Mouse (Mus musculus): ENCODE data around the gene Cilp.
"Not testable (repeated sequence)": the region's sequence is repeated elsewhere in the genome, so short reads cannot be mapped to it uniquely, and the experiment has no call there.

The Cilp gene

DNA sequence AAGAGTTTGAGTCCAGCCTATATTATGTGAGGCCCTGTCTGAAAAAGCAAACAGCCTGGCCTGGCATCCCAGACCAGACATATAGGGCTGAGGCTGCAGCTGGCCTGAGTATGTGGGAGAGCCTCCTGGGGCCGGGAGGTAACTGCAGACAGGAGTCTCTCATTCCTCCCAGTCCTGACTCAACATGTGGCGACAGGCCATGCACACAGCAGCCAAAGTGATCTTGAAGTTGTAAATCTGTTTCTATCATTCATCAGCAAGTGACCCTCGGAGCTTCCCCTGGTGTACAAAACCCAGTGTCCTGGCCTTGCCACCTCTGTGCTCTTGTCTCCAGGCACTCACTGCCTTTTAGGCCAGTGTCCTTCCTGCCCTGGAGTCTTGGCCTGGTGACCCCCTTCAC, 13.0 kb upstream of the Cilp start:
- no peak for DNase-seq

DNA sequence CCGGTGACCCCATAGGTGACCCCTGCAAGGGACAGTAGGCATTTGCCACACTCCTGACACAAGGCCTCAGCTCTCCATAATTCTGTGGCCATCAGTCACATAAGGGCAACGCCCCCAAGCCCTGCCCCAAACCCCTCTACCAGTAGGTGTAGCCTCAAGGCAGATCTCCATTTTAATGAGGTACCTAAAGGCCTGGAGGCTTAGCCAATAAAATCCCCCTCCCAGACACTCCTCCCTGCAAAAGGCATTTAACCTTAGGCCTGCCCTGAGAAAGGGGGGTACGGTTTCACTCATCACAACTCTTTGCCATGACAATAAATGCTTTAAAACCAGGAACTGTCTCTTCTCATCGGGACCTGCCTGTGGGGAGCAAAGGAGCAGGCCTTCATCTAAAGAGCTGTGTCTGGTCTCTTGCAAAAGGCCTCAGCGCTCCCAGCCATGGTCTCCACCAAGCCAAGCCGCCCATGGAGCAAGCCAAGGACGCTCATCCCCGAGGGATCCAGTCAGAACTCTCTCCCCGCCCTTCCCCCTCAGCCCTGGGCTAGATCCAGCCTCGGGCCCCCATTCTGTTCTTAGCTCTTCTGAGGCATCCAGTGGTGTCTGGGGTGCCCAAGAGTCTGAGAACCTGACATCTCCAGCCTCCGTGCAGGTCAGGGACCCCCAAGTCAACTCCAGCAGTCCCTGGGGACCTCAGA, 8.9 kb upstream of the Cilp start:
- no peak for DNase-seq

DNA sequence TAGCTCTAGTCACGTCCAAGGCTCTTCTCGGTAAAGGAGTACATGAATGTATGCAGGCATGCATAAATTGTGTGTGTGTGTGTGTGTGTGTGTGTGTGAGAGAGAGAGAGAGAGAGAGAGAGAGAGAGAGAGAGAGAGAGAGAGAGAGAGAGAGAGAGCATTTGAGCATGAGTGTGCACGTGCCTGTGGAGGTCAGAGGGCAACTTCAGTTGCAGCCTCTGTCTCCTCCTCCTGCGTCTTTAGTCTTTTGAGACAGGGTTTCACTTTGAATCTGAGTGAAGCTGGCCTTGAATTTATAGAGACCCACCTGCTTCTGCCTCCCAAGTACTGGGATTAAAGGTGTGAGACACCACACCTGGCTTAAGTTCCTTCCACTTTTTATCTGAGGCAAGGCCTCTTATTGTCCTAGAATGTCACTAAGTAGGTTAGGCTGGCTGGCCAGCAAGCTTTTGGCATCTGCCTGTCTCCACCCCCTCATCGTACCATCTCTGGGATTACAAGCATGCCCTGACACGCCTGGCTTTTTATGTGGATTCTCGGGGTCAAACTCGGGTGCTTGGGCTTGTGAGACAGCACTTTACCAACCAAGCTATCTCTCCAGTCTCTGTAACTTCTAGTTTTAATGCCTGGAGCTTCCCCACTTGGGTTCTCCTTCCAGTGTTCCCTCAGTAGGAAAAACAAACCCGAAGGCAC, 7.6 kb upstream of the Cilp start:
- no peak for DNase-seq

DNA sequence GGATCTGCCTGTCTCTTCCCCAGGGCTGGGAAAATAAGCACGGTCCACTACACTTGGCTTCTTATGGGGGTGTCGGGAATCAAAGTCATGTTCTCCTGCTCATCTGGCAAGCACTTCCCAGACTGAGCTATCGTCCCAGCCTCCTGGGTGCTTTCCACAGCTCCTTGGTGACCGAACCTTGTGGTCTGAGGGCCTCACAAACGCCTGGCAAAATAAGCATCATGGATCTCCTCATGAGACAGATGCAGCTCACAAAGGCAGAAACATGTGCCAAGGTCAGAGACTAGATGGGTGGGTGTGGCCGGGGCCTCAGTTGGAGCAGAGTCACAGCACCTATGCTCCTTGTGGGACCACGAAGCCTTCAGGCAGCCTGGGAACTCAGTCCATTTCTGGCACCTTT, 5.6 kb upstream of the Cilp start:
- DNase-seq = no peak

DNA sequence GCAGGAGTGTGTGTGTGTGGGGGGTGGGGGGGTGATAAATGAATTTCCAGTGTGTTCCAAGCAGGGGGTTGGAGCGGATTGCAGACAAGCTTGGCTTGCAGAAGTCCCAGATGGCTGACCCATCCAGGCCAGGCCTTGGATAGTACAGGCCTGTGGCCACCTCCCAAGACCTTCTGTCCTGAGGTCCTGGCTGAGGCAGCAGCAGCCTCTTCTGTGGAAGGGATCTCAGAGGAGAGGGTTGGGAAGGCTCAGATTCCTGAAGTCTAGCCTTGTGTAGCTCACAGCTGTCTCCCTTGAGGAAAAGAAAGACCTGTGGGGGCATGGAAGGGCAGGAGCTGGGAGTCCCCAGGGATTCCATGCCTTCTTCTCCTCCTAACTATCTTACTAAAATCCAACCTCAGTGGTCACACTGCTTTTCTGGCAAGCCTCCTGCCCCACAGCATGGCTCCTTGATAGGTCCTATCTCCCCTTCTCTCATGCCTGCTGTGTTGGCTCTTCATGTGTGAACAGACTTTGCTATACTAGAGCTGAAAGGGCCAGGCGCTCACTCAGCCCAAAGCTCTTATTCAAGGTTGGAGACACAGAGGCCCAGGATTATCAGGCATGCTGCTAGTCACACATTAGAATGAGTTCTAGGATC, 3.3 kb upstream of the Cilp start:
- no peak for DNase-seq

DNA sequence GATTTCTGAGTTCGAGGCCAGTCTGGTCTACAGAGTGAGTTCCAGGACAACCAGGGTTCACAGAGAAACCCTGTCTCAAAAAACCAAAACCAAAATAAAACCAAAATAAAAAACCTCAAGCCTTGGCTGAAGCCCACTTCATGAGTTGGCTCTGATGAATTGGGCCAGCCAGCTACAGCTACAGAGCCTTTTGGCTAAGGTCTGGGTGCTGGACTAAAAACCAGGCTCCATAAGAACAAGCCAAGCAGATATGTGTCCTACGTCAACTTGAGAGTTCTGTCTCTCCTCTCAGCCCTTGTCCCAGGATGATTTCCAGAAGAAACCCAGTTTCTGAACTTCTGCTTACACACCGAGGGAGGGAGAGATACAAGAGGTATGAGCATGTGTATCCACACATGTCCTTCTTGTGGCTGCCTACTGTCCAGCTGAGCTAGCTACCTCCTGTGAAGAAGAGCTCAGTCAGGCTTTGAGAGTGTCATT, 2.3 kb upstream of the Cilp start:
- no peak for DNase-seq

DNA sequence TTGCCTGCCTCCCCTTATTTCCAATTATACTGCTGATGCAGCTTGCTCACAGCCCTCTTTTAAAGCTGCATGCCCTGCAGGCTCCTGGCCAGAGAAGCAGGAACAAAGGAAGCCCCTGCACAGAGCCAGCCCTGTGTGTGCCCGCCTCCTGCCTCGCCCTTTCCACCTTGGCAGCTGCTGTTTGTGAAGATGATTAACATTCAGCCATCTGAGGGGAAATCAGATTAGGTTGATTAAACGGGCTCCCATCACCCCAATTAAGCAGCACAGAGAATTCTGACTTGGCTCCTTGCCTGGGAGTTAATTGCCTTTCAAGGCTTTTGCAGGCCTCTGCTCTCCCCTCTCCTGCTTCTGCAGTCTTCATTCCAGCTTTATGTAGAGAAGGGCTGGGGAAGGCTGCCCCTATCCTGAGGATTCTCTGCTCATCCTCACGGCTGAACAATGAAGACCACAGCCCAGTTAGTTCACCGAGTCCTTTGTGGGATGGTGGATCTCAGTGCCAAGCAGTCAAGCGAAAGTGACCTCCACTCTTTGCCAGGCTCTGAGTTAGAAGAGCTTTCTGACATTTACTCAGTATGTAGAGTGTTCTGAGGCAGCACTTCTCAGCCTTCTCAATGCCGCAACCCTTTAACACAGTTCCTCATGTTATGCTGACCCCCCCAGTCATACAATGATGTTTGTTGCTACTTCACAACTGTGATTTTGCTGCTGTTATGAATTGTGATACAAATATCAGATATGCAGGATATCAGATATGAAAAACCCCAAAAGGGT, 2.9 kb downstream of the Cilp start:
- peak; percentile 33 for DNase-seq

DNA sequence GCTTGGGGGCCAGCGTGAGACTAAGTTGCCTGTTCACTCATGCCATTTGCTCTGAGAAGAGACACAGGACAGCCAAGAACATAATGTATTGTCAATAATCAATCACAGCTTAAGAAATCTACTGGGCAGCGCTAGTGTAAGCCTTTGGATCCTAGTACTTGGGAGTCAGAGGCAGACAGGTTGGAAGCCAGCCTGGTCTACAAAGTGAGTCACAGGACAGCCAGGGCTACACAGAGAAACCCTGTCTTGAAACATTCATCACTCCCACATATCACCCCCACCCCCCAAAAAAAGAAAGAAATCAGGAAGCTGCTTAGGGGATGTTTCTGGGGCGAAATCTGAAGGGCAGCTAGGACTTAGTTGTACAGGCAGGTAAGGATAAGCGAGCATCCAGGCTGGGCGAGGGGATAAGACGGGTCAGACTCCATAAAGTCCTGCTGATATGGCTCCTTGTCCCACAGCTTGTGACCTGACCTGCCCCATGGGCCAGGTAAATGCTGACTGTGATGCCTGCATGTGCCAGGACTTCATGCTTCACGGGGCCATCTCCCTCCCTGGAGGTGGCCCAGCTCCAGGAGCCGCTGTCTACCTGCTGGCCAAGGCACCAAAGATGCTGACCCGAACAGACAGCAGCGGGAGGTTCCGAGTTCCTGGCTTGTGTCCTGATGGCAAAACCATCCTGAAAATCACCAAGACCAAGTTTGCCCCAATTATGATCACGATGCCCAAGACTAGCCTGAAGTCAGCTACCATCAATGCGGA, 8.2 kb downstream of the Cilp start:
- peak; percentile 43 for DNase-seq

DNA sequence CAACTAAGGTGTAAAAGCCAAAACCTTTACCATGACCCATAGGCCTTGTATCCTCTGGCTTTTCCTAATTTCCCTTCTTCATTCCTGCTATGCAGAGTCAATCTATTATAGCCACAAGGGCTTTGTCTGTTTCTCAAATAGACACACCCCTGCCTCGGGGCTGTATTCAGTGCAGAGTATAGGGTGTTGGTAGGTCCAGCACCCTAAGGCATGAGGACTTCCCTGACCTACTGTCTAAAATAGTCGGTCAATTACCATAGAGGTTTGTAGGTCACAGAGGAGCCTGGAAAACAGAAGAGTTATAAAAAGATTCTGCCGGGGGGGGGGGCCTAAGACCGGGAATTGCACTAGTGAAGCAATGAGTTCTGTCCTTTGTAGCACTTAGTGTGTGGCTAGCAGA, 8.9 kb downstream of the Cilp start:
- no peak for DNase-seq

DNA sequence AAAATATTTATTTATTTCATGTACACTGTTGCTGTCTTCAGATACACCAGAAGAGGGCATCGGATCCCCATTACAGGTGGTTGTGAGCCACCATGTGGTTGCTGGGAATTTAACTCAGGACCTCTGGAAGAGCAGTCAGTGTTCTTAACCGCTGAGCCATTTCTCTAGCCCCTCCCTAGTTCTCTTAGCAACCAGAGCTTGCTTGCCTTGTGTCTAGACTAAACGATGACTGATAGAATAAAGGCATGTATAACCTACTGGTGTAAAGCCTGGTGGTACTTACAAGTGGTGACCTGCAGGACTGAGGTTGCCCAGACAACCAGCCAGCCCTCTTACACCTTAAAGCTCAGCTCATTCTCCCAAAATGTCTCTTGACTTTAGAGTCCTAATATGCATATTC, 9.9 kb downstream of the Cilp start:
- not testable (repeated sequence) for DNase-seq

DNA sequence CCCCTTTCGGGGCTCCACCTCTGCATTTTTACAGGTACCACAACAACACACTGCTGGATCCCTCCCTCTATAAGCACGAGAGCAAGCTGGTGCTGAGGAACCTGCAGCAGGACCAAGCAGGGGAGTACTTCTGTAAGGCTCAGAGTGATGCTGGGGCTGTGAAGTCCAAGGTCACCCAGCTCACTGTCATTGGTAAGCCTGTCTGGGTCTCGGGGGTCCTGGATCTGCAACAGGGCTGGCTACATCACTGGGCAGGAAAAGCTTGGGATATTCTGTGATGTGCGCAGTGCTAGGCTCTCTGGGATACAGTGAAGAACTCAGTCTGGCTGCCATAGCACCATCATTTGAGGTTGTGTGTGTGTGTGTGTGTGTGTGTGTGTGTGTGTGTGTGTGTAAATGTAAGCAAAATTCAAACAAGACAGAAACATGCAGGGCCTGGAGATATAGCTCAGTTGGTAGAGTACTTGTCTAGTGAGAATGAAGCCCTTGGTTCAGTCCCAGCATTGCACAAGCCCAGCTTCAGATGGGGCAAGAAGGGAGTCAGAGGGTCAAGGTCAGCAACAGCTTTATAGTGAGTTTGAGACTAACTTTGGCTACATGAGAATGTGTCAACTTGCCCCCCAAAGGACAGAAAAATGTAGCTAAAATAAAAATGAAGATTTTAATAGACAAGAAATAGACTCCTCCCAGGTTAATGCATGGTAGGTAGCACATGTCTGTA, 11.0 kb downstream of the Cilp start:
- no peak for DNase-seq

DNA sequence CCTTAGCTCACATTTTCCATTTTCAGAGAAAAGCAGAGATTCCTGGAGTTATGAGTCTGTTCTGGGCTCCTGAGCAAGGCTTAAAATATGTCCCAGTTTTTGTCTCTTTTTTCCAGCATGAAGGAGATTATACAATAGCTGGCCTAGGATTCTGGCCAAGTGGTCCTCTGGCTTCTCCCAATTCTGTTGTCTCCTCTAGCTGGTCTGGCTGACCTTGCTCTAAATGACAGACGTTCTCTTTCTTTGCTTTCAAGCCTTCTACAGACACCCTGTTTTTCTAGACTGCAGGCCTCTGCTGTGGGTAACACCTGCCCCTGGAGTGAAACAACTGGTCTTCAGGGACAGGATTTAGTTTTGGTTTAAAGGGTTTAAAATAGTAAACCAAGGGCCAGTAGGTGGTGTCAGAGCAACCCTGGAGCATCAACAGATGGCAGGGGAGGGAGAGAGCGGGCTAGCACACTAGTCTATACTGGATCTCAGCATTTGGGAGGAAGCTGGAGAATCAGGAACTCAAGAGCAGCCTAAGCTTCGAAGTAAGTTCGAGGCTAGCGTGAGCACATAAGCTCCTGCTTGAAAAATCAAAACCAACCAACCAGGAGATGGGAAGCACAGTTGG, 16.7 kb downstream of the Cilp start:
- DNase-seq = no peak

DNA sequence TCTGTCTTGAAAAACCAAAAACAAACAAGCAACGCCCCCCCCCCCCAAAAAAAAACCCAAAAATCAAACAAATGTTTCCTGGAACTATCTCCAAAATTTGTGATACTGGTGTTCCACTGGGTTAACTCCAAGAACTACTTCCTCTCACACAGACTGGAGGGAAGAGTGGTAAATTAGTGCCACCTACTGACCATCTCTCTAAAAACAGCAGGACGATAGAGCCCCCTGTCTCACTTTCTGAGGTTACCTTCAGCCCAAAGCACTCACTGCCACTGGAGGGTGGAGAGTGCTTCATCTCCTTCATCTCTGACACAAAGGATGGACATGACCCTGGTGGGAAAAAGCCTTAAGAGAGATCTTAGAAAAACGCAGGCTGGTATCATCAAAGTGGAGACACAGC, 18.3 kb downstream of the Cilp start:
- DNase-seq = no peak

DNA sequence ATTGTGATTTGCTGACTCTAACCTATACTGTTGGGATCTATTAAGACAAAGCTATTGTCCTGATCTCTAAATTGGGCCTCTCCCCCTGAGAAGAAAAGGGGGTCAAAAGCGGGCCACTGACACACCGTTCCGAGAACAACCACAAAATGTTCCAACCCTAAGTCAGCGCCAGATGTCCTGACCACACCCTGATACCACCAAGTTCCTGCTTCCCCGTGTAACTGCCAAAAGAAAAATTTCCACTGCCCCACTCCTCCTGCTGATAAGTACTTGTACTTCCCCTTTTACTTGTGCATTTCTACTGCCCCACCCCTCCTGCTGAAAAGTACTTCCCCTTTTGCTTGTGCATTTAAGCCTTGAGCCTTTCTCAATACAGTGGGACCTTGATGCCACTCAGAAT, 23.3 kb downstream of the Cilp start:
- DNase-seq = not testable (repeated sequence)

DNA sequence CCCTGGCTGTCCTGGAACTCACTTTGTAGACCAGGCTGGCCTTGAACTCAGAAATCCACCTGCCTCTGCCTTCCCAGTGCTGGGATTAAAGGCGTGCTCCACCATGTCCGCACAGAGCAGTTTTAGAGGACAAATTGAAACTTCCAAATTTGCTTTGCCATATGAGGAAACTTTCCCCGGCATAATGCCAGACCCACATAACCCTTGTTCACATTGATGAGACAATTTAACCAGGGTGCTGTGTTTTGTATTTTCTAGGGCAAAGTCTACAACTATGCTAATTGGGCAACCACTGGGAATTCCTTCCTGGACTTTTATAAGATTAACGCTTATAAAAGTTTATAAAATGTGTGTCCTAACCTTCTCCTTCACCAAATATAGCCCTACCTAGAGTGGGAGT, 25.0 kb downstream of the Cilp start:
- DNase-seq = peak; percentile 70

DNA sequence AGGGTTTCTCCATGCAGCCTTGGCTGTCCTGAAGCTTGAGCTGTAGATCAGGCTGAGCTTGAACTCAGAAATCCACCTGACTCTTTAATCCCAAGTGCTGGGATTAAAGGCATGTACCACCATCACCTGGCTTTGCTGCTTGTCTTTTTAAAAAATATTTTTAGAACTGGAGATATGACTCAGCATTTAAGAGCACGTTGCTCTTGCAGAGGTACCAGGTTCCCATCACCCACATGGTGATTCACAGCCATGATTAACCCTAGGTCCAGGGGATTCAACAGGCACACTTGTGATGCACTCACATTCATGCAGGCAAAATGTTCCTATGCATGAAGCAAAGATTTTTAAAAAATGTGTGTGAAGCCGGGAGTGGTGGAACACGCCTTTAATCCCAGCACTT, 27.4 kb downstream of the Cilp start:
- DNase-seq = no peak

DNA sequence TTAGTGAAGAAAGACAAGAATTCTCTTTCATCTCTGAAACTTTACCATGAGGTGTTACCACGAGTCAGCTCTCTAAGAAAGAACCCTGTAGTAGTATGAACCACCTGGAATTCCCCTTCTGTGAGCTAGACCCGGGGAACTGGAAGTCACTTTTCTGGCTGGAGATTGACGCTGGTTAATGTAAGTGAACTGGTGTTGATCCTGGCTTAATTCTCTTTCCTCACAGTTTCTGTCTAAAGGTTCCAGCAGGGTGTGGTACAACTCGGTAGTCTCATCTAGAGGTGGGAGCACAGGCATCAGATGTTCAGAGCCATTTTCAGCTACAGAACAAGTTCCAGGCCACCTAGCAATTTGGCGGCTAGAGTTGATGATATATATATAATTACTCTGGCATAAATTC, 28.1 kb downstream of the Cilp start:
- DNase-seq = no peak

DNA sequence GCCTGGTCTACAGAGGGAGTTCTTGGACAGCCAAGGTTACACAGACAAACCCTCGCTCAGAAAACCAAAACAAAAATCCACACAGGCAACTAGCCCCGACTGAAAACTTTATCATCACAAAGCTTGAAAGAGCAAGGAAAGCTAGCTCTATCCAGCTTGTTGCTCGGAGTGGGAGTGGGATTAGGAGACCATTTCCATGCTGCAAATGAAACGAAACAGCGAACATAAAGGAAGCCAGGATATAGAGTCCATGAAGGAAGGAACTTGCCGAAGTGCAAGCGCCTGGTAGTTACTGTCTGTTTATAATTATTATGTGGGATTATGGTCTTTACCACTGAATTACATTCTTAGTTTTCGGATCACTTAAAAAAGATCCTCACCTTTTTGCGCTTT, 28.6 kb downstream of the Cilp start:
- DNase-seq = no peak

DNA sequence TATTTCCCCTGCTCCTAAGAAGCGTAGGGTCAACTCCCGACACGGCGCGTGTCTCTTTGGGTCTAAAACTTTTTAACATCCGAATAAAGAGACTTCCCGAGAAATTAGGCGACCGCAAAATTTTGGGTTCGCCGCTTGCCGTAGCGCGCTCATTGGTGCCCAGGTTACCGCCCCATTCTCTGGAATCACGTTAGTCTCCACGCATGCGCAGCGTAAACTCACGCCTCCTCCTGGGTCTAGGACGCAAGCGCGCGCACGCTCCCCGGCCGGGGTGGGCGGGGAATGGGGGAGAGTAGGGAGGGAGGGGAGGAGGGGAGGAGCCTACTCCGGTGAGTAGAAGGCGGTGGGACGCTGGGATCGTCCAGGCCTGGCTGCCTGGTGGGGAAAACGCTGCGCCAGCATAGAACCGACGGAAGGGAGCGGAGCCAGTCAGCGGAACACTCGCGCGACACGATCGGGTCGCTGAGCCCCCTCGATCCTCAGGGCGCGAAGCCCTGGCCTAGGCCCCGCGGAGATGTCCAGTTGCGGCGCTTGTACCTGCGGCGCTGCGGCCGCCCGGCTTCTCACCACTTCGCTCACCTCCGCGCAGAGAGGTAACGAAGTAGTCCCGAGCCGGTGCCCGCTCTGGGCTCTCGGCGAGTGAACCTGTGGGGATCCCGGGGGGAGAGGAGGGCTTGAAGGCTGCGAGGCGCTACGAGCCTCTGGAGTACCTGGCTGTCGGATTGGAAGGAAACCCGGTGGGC, 29.2 kb downstream of the Cilp start, which contains the start of gene Clpx:
Gene Clpx, plus strand, starts transcription at position 288 of the 743 bp plus-strand sequence.
- peak; percentile 97 for DNase-seq

DNA sequence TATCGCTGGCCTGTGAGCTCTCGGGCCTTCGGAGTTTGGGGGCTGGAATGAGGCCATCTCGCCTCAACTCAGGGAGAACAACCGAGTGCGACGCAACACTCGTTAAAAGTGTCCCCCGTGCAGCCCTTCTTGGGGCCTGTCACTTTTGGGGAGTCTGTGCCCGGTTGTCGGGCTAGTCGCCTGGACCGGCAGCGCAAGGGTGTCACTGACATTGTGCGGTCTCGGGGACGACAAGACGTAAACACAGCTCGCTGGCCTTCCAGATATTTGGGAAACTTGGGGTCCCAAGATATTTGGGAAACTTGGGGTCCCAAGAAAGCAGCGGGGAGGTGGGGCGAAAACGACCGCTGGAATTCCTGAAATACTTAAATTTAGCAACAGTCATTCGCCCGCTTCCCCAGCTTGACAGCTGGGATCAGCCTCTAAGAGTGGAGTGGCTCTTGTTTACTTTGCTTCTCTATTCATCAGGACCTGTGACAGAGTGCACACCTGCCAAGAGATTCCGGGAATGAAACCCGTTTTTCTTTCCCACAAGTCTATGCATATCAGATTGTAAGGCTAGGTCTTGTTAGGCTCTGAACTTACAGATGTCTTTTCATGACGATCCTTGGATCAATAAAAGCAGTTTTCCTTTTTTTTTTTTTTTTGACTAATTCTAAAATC, 29.9 kb downstream of the Cilp start:
- DNase-seq = no peak

Measured in kidney, adult 18-20 months (tissue).